Mouse (Mus musculus): ENCODE measurements around the gene Gm10840. TPM values are rescaled to one million over a fixed set of nuclear protein-coding genes. Genes with fewer than 3 reads are reported as not detected.
"Not testable (repeated sequence)": the region's sequence is repeated elsewhere in the genome, so short reads cannot be mapped to it uniquely, and the experiment has no call there.

The Gm10840 gene
- polyA plus RNA-seq (2016; fragmentation: Nextera tagmentation; extraction: Ambion mirVana): not detected in 2 replicates

DNA sequence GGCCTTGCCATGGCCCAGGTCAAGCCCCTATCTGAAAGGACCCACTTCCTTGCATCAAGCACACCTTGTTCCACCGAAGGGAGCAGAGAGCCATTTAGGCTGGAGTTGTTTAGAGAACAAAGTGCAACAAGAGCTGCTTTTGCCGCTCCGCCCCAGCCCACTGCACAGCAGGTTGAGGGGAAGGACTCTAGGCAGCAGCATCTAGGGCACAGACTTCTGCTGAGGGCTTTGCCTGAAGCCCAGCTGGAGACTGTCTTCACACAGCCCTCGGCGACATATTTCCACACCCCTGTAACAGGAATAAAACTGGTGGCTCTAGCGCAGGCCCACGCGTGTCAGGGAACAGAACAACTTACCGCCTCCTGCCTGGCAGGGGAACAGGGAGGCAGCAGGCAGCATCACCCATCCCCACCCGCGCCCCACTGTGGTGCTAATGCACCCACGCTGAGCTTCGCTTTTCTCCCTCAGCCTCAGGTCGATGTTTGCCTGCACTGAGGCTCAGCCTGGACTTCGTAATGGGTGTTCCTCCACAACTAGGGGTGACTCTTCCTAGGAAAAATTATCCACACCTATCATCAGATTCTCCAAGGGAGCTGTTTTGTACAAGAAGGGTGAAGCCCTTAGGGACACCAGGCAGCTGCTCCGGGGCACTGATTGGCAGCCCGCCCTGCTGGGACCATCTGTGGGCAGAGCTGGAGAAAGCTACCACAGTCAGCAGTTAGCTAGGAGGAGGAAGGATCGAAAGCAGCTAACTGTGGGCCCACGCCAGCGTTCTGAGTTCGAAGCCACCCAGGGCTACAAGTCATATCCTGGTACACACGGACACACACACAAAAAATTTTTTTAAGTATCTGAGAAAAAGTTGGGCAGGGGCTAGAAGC, at the start of gene Gm10840, which contains the start of gene Limd2:
Gene Gm10840, plus strand, starts transcription at position 10 of the 881 bp plus-strand sequence.
Gene Limd2, minus strand, starts transcription at position 20 of the 881 bp plus-strand sequence.
- peak; percentile 23; the same call in 1 of the 2 replicates for ATAC-seq (ENCODE audit: low FRiP score, low read depth)
- Histone ChIP-seq H3K4me3 (peak within 1 kb of the TSS; percentile 84), H3K27me3 (replicated peaks) (no peaks in the 10 kb centered on the region), H3K36me3 (peaks cover 51% of the 10 kb centered on the region), H3K4me1 (peaks cover 33% of the 10 kb centered on the region), H3K4me2 (replicated peaks) (peak within 1 kb of the TSS; percentile 91), H3K9me3 (no peaks in the 10 kb centered on the region), H3K9ac (peak within 1 kb of the TSS; percentile 97), H3K27ac (peak within 1 kb of the TSS; percentile 98)
- WGBS: 28% methylated on average over 22 of the region's 22 CpGs

- H3K9me3 ChIP-seq: no peaks in the 10 kb centered on the region
- H3K9ac ChIP-seq: no peak overlapping the region
- ATAC-seq (ENCODE audit: low FRiP score, low read depth): no peak
- no peaks in the 10 kb centered on the region for H3K27me3 ChIP-seq (replicated peaks)
- H3K4me2 ChIP-seq (replicated peaks): no peak overlapping the region
- no peak overlapping the region for H3K27ac ChIP-seq
- H3K4me1 ChIP-seq: no peaks in the 10 kb centered on the region
- H3K36me3 ChIP-seq: peaks cover 15% of the 10 kb centered on the region
- H3K4me3 ChIP-seq: no peak overlapping the region
Observed at GRCm38 (mm10) chr11:106111688-106112087, 49.0 kb upstream of the Gm10840 start.

DNA sequence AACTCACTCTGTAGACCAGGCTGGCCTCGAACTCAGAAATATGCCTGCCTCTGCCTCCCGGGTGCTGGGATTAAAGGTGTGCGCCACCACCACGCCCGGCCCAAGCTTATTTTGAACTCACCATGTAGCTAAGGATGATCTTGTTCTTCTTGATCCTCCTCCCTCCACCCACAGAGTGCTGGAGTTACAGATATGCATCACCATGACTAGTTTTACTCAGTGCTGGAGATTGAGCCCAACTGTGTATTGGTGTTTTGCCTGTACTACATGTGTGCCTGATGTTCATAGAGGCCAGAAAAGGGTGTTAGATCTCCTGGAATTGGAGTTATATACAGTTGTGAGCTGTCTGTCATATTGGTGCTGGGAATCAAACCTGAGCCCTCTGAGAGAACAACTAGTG, 38.4 kb upstream of the Gm10840 start:
- Histone ChIP-seq H3K36me3 (peaks cover 55% of the 10 kb centered on the region), H3K27ac (no peak overlapping the region), H3K27me3 (replicated peaks) (no peaks in the 10 kb centered on the region), H3K4me3 (no peak overlapping the region), H3K4me2 (replicated peaks) (no peak overlapping the region), H3K9me3 (no peaks in the 10 kb centered on the region), H3K4me1 (no peaks in the 10 kb centered on the region), H3K9ac (no peak overlapping the region)
- WGBS: 96% methylated on average over 5 of the region's 5 CpGs
- ATAC-seq (ENCODE audit: low FRiP score, low read depth): no peak

- H3K9me3 ChIP-seq: no peaks in the 10 kb centered on the region
- peaks cover 50% of the 10 kb centered on the region for H3K36me3 ChIP-seq
- no peak for ATAC-seq (ENCODE audit: low FRiP score, low read depth)
- H3K27ac ChIP-seq: no peak overlapping the region
- H3K4me1 ChIP-seq: no peaks in the 10 kb centered on the region
- H3K4me3 ChIP-seq: no peak overlapping the region
- WGBS: 83% methylated on average over 3 of the region's 3 CpGs
- H3K27me3 ChIP-seq (replicated peaks): no peaks in the 10 kb centered on the region
- H3K9ac ChIP-seq: no peak overlapping the region
- no peak overlapping the region for H3K4me2 ChIP-seq (replicated peaks)
Observed at GRCm38 (mm10) chr11:106122736-106123135, 37.9 kb upstream of the Gm10840 start.

DNA sequence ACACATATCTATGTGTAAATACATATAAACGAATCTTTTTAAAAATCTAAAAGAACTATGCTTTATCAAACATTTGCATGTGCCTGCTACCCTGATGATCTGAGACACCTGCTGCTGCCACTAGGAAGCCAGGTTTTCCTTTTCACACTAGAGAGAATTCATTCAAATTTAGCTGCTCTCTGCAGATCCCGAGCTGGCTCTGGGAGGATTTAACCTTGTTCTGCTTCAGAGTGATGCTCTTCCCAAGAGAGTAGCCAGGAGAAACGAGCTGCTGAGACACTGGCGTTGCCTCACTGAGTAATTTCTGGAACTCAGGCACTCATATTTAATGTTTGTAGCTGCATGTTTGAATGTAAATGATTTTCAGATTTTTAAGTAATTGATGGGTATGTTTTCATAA, 35.9 kb upstream of the Gm10840 start:
- no peaks in the 10 kb centered on the region for H3K9me3 ChIP-seq
- no peaks in the 10 kb centered on the region for H3K4me1 ChIP-seq
- no peak overlapping the region for H3K4me3 ChIP-seq
- no peak overlapping the region for H3K9ac ChIP-seq
- ATAC-seq (ENCODE audit: low FRiP score, low read depth): no peak
- H3K27me3 ChIP-seq (replicated peaks): no peaks in the 10 kb centered on the region
- H3K36me3 ChIP-seq: peaks cover 41% of the 10 kb centered on the region
- no peak overlapping the region for H3K4me2 ChIP-seq (replicated peaks)
- no peak overlapping the region for H3K27ac ChIP-seq
- 82% methylated on average over 4 of the region's 4 CpGs for WGBS

GRCm38 (mm10) chr11:106125827-106126226, 34.8 kb upstream of the Gm10840 start:
- Histone ChIP-seq H3K27ac (no peak overlapping the region), H3K4me2 (replicated peaks) (no peak overlapping the region), H3K36me3 (peaks cover 36% of the 10 kb centered on the region), H3K4me1 (no peaks in the 10 kb centered on the region), H3K4me3 (no peak overlapping the region), H3K9ac (no peak overlapping the region), H3K27me3 (replicated peaks) (no peaks in the 10 kb centered on the region), H3K9me3 (no peaks in the 10 kb centered on the region)
- ATAC-seq (ENCODE audit: low FRiP score, low read depth): no peak
- 84% methylated on average over 1 of the region's 1 CpGs for WGBS

DNA sequence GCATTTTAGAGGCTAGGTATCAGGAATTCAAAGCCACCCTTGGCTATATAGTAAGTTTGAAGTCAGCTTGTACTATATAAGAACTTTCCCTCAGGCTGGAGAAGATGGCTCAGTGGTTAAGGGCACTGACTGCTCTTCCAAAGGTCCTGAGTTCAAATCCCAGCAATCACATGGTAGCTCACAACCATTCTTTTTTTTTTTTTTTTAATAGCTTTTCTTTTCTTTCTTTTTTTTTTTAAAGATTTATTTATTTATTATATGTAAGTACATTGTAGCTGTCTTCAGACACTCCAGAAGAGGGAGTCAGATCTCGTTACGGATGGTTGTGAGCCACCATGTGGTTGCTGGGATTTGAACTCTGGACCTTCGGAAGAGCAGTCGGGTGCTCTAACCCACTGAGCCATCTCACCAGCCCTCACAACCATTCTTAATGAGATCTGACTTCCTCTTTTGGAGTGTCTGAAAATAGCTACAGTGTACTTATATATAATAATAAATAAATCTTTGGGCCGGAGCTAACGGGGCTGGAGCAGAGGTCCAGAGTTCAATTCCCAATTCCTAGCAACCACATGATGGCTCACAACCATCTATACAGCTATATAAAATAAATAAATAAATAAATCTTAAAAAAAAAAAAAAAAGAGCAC, 33.8 kb upstream of the Gm10840 start:
- WGBS: over 99% methylated on average over 5 of the region's 6 CpGs
- peaks cover 30% of the 10 kb centered on the region for H3K36me3 ChIP-seq

GRCm38 (mm10) chr11:106129477-106129876, 31.2 kb upstream of the Gm10840 start:
- no peak for ATAC-seq (ENCODE audit: low FRiP score, low read depth)
- no peaks in the 10 kb centered on the region for H3K4me1 ChIP-seq
- H3K27ac ChIP-seq: no peak overlapping the region
- no peak overlapping the region for H3K4me3 ChIP-seq
- 89% methylated on average over 1 of the region's 1 CpGs for WGBS
- H3K36me3 ChIP-seq: peaks cover 13% of the 10 kb centered on the region
- H3K9me3 ChIP-seq: no peaks in the 10 kb centered on the region
- no peak overlapping the region for H3K4me2 ChIP-seq (replicated peaks)
- H3K27me3 ChIP-seq (replicated peaks): no peaks in the 10 kb centered on the region
- no peak overlapping the region for H3K9ac ChIP-seq

More for the DNA sequence above, 33.8 kb upstream of the Gm10840 start:
- not testable (repeated sequence) for H3K9me3 ChIP-seq; H3K4me1 ChIP-seq; H3K27ac ChIP-seq; H3K4me3 ChIP-seq; H3K27me3 ChIP-seq (replicated peaks); ATAC-seq (ENCODE audit: low FRiP score, low read depth); H3K9ac ChIP-seq; H3K4me2 ChIP-seq (replicated peaks)

GRCm38 (mm10) chr11:106132516-106132915, 28.1 kb upstream of the Gm10840 start:
- no peak for ATAC-seq (ENCODE audit: low FRiP score, low read depth)
- WGBS: 93% methylated on average over 5 of the region's 5 CpGs
- H3K4me2 ChIP-seq (replicated peaks): no peak overlapping the region
- no peak overlapping the region for H3K27ac ChIP-seq
- H3K36me3 ChIP-seq: peaks cover 12% of the 10 kb centered on the region
- peaks cover 6% of the 10 kb centered on the region; the same call in 1 of the 2 replicates for H3K4me1 ChIP-seq
- no peak overlapping the region for H3K4me3 ChIP-seq
- H3K9me3 ChIP-seq: no peaks in the 10 kb centered on the region
- no peaks in the 10 kb centered on the region for H3K27me3 ChIP-seq (replicated peaks)
- no peak overlapping the region for H3K9ac ChIP-seq

DNA sequence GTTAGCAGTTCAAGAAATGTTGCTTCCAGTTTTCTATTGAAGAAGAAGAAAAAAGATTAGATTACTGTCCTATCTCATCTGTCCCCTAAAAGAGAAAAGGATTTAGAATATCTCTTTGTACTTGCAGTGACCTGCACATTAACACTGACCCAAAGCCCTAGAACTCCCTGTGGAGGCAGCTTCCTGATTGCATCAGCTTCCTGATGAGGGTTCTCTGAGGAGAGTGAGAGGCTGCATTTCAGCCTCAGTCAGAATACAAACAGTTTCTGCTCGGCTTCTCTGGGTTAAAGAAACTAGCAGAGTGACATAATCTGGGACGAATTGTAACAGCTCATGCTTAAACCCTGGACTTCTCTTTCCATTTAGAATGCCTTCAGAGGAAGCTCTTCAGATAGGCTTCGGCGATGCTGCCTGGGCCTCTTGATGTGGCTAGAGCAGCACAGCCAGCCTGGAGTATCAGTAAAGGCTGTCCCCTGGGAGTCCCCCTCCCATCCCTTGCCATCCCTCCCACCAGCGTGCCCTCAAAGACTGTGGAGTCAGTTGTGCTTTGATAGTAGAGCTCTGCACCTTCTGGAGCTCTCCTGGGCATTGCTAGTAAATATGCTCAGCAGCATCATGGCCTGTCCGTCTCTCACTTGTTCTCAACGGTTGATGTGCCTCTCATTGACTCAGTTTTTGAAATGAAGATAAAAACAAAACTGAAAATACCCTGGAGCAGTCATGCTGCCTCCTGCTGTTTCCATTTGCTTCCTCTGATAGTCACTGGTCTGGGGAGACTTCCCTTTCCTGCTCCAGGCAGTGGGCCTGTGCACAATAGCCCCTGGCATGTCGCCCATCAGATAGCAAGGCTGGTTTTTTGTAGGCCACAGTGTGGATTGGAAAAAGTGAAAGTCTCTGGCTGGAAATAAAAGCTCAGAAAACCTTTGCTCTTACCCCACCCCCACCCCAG, 25.8 kb upstream of the Gm10840 start:
- Histone ChIP-seq H3K36me3 (peaks cover 6% of the 10 kb centered on the region; the same call in 1 of the 2 replicates), H3K9ac (no peak overlapping the region), H3K9me3 (no peaks in the 10 kb centered on the region), H3K4me1 (peaks cover 6% of the 10 kb centered on the region; the same call in 1 of the 2 replicates), H3K27ac (peak overlapping the region; percentile 46; the same call in 1 of the 2 replicates), H3K4me2 (replicated peaks) (peak overlapping the region; percentile 5; the same call in 1 of the 2 replicates), H3K4me3 (no peak overlapping the region), H3K27me3 (replicated peaks) (no peaks in the 10 kb centered on the region)
- 47% methylated on average over 8 of the region's 8 CpGs for WGBS
- ATAC-seq (ENCODE audit: low FRiP score, low read depth): no peak

GRCm38 (mm10) chr11:106151219-106151618, 9.4 kb upstream of the Gm10840 start:
- H3K27ac ChIP-seq: no peak overlapping the region
- H3K4me2 ChIP-seq (replicated peaks): no peak overlapping the region
- H3K36me3 ChIP-seq: peaks cover 82% of the 10 kb centered on the region
- H3K4me3 ChIP-seq: no peak overlapping the region
- 91% methylated on average over 3 of the region's 3 CpGs for WGBS
- no peak for ATAC-seq (ENCODE audit: low FRiP score, low read depth)
- H3K4me1 ChIP-seq: no peaks in the 10 kb centered on the region; the same call in 1 of the 2 replicates
- H3K9ac ChIP-seq: no peak overlapping the region
- no peaks in the 10 kb centered on the region for H3K9me3 ChIP-seq
- H3K27me3 ChIP-seq (replicated peaks): no peaks in the 10 kb centered on the region

Data from neural tube, embryonic 12.5 days (tissue).